Mouse (Mus musculus) adrenal gland, adult (tissue): Measurements from ENCODE around the gene U2af1l4.

ENCODE experiments used
- DNase-seq, 2 experiments: peaks; one replicate each; pipeline ENCODE4 v3.0.0; 2022 to 2023; ENCODE audit warnings: low spot score in 1 of 2; ENCODE audit not compliant: inconsistent age in 2 of 2

U2af1l4 gene

DNA sequence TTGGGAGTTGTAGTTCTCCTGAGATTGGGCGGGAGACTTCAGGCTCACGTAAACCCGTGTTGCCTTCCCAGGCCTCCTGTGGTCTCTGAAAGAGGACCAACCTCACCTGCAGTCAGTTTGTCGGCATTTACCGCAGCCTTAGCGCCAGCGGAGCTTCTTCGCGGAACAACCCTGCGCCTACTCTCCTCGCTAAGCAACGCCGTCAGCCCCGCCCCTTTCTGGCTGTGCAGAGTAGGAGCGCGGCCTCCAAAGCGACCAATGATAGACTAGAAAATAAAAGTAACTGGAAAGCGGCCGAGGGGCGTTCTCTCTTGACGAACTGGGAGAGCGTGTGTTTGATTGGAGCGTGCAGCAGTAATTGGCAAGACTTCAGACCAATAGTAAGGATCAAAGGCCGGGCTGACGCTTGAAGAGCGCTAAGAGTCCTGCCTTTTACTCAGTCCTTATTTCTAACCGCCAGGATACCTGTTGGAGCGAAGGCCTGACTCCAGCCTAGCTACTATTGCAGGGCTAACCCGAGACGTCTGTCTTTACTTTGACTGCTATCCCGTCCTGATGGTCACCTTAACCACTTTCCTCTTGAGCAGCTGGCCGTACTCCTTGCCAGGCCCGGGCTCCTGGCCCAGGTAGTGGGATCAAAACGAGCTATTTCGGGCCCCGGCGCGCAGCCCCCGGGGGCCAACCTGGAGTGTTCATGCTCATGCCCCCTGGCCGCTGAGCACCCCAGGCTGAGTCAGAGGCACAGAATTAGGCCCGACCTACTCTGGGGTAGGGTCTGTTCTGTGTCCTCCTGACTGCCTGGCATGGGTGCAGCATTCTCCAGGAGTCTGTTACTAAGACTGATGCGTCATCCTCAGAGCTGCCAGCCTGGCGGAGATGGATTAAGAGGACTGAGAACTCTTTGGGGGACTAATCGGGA is 10.7 kb upstream of the U2af1l4 start, which contains the start of the genes Hspb6 and Proser3:
TSS of gene Hspb6 (plus strand) at position 77 of the 919 bp plus-strand sequence.
TSS of gene Proser3 (minus strand) at position 198 of the 919 bp plus-strand sequence.
- DNase-seq = peak; percentile 97 to 99

DNA sequence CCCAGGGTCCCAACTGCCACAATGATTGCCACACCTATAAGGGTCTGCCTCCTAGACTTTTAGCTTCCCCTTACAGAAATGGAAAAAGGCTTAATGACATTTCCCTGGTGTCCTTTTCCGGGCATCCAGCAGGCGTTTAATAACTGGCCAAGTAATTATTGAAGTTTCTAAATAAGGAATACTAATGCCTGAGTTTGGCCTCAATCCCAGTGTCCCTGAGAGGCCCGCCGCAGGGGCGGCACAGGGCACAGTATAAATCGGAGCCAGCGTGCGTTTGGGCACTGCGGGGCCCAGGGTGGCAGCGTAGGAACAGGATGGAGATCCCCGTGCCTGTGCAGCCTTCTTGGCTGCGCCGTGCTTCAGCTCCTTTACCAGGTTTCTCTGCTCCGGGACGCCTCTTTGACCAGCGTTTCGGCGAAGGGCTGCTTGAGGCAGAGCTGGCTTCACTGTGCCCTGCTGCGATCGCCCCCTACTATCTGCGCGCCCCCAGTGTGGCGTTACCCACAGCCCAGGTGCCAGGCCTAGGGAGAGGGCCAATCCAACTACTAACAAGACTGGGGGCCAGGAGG is 10.0 kb upstream of the U2af1l4 start:
- DNase-seq = peak; percentile 85 to 95

DNA sequence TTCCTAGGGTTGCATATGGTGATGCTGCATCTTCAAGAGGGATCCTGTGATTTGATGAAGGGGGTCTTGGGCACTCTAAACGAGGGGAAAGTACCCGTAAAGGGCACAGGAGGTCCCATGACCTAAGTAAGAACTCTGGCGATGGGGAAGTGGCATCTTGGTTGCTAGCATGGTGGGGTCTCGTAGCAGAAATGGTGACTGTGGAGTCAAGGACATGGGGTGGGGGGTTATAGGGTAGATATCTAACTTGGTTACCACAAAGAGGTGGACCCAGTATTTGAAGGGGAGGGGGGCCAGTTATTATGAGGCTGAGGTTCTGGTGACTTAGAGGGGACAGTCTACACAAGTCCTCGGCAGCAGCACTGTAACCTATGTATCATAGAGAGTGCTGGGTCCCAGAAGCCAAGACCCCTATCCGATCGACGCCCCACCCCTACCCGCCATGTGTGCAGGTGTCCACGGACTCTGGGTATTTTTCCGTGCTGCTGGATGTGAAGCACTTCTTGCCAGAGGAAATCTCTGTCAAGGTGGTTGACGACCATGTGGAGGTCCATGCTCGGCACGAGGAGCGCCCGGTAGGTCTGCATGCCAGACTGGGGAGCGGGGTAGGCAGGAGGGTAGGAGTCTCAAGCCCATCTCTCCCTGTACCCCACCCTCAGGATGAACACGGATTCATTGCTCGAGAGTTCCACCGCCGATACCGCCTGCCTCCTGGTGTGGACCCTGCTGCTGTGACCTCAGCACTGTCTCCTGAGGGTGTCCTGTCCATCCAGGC is 9.1 kb upstream of the U2af1l4 start:
- peak in 1 of 2 experiments; percentile 61 for DNase-seq

DNA sequence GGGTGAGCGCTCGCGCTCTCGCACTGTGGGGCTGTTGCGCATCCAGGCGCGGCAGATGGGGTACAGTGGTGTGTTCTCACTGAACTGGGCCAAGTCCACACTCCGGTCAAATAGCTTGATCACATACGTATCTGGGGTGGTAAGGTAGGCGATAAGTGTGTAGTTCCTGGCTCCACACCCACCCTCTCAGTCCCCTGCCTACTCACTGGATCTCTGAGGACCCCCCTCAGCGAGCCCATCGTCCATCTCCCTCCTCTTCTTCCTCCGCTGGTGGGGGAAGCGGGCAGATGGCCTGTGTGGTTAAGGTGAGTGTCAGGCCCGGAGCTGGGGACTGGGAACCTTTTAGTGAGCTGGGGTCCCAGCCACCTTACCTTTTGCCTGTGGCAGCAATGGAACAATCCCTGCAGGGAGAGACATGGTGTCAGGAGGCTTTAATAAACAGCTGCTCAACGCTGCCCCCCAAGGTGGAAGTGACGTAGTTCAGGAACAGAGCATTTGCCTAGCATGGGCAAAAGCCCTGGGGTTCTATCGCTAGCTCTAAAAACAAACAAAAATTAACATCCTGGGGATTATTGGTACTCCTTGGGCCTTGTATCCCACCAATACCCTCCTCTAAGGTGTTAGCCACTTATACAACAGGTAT is 6.1 kb upstream of the U2af1l4 start:
- DNase-seq = peak in 1 of 2 experiments; percentile 60

DNA sequence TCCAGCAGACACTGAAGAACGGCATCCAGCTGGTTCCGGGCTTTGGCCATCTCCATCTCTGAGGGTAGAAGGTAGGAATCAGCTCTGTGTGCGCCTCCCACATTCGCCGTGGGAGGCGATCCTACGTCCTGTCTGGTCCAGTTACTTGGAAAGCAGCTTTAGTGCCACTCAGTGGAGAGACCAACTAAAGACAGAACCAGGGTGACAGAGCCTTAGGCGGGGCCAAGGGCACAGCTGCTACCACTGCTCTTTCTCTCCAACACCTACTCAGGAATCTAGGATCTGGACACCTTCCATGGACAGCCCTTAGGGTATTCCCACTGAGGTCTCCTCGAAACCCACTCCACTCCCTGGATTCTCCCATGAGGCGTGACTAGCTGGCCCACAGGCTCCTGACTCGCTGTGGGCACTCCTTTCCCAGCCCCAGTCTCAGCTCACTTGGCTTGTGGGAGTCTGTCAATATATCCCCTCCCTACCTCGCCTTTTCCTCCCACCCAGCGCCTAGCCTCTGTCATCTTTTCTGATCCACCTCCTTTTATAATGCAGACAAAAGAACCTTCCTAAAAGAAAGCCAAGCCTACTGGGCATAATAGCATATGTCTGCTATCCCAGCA is 5.1 kb upstream of the U2af1l4 start:
- peak in 1 of 2 experiments; percentile 65 for DNase-seq

DNA sequence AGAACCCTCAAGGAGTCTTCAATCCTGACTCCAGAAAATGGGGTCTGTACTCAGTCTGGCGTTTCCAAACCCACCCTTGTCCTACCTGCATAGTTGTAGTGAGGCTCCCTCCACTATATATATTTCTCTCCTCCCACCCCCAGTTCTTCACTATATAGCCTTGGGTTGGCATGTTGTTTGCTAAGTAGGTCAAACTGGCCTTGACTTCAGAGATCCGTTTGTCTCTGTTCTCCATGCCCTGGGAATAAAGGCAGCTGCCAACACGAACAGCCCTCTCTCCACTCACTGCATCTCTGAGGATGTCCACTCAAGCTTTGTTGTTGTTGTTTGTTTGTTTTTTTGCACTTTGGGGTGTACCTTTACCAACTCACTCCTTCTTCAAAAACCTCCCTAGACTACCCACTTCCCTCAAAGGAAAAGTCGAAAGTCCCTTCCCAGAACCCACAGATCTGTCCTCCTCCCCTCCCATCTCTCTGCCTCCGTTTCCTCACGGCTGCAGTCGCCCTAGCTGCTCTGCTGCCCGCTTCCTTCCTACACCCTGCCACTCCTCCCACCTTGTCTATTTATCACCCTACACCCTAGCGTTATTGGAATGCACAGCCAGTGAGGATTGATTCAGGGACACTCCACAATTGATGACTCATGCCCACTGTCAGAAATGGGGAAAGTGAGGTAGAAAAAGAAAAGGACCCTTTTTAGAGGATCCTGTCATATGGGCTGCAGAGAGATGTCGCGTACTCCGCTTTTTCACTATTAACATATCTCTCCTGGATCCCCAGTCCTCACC is 4.3 kb upstream of the U2af1l4 start:
- DNase-seq = no peak

DNA sequence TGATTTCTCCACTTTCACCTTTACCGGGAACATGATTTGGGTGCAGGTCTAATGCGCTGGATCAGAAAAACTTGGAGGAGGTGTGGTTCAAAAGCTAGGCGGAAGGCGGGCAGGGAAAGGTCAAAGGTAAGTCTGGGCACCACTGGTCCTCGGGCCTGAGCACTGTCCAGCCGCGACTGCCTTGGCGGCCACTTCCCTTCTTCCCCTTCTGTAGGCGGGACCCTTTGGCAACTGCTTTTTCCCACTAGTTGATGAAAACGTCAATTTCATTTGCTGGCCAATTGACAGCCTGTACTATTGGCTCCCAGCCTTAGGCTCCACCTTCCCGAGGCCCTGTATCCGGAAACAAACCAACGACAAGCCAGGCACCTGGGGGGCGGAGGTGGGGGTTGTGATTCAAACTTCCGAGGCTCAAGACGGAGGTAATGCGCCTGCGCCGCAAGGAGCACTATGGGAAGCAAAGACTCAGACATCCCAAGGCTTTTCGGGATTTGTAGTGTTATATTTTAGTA is 3.6 kb upstream of the U2af1l4 start, which contains the start of gene Lin37:
TSS of gene Lin37 (minus strand) at position 396 of the 512 bp plus-strand sequence.
- DNase-seq = peak; percentile 98 to 99

DNA sequence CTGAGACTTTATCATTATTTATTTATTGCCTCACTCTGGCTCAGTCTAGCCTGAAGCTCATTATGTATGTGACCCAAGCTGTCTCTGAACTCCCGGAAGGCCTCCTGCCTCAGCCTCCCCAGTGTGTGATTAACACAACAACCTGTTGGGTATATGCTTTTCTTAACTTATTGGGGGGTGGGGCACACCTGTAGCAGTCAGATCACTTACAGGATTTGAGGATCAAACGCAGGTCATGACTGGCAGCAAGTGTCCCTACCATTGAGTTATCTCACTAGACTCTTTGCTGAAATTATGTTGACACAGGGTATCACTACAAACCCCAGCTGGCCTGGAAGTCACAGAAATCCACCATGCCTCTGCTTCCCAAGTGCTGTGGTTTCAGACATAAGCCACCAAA is 2.8 kb upstream of the U2af1l4 start:
- DNase-seq = peak in 1 of 2 experiments; percentile 43

DNA sequence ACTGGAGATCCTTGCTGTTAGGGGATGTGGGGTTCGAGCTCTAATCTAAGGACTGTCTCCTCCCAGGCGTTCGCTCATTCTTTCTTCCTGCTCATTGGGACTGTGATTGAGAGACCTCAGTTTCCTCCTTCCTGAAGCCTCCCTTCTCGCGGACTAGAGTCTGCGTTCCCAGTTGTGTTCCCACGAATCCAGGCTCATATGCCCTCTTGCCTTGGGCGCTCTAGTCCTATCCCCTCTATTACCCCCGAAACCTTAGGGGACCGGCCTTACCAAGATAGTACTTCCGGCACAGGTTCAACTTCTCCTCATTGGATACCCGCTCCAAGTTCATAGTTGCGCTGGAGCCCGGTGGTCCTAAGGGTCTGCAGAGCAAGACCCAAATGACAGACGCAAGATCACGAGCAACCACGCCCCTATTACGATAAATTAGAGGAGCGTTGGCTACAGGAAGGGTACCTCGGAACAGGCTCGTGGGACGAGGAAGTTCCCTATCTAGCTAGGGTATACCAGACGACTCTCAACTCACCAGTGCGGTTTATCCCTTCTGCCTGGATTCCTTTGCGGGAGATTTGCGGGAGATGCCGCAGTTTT is 480 bp upstream of the U2af1l4 start:
- no peak for DNase-seq

DNA sequence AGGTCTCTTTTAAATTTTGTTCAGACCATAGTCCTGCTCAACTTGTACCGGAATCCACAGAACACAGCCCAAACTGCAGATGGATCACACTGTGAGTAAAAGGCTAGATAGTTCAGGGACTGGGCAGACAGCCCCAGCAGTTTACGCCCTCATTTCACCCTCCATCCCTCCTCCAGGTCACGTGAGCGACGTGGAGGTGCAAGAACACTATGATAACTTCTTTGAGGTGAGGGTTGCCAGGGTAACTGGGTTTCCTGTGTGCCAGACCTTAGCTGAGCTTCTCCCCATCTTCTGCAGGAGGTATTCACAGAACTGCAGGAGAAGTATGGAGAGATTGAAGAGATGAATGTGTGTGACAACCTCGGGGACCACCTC is 792 bp downstream of the U2af1l4 start:
- no peak for DNase-seq

DNA sequence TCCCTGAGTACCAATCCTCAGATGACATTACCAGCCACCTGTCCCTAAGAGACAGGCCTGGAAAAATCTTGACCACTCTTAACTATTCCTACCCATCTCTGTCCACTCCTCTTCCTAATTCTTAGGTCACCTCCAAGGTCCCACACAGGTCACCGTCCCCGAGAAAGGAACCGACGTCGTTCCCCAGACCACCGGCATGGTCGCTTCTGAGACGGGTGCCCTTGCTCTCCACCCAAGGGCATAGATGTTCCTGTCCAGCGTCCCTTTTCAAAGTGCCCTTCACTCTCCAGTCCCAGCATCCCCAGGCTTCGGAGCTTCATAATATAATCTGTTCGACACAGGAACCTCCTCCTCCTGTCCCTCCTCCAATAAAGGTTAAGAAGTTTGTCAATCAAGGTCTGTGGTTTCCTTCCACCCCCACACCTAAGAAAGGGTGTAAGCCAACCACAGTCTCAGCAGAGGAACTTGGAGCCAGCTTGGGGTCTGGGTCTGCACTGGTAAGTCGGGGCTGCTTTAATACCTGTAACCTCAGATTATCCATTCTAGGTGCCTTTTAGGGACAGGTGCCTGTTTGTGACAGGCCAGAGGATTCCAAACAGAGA is 2.0 kb downstream of the U2af1l4 start, which contains the start of gene Igflr1:
TSS of gene Igflr1 (plus strand) at position 458 of the 602 bp plus-strand sequence.
- peak in 1 of 2 experiments; percentile 9 for DNase-seq

DNA sequence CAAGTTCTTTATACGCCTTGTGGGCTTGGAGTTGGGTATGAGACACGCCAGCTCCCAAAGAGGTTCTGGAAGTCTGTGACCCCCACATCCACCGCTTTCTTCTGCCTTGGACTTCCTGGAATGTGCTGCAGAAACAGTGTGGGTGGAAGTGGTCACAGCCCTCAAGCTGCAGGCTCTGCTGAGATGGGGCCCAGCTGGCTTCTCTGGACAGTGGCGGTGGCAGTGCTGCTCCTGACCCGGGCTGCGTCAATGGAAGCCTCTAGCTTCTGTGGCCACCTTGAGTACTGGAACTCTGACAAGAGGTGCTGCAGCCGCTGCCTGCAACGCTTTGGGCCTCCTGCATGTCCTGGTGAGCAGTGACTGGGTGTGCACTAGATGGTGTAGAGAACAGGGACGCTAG is 2.9 kb downstream of the U2af1l4 start:
- no peak for DNase-seq

DNA sequence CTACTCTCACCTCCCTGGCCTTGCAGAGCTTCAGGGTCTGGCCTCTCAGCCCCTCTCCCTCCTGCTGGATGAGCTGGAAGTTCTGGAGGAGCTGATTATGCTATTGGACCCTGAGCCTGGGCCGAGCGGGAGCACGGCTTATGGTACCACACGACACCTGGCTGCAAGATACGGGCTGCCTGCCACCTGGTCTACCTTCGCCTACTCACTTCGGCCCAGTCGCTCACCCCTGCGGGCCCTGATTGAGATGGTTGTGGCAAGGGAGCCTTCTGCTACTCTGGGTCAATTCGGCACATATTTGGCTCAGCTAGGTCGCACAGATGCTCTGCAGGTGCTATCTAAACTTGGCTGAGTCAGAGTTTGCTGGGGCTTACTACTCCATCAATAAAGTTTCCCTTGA is 4.5 kb downstream of the U2af1l4 start:
- no peak for DNase-seq

DNA sequence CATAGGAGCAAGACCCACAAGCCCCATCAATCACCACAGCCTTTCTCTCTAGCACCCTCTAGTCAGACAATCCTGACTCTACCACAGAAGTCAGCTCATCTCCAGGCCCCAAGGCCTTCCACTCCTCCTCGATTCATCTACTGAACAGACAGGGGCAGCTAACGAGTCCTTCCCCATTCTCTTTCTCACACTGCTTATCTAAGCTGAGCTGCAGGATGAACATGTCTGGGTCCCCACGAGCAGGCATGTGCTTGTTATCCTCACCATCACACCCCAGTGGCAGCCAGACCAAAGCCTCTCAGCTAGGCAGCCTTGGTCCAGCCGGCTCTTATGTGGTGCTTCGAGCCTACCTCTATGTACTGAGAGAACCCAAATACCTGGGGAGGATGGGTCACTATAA is 9.3 kb downstream of the U2af1l4 start:
- DNase-seq = no peak

DNA sequence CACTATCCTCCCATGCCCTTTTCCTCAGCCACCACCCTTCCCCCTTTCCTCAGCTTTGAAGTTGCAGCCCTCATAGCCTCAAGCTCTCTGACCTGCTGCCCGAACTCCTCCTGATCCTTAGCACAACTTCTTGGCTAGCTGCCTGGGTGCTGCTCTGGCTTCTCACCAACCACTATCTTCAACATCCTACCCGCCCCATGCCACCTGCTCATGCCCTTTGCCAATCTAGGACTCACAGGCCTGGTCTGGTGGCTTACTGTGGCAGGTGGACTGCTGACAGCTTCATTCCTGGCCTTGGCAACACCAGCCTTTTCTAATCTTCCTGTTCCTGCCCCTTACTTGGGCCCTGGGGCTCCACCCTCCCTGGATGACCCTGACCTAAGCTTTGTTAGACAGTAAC is 9.9 kb downstream of the U2af1l4 start:
- DNase-seq = peak; percentile 78 to 90

DNA sequence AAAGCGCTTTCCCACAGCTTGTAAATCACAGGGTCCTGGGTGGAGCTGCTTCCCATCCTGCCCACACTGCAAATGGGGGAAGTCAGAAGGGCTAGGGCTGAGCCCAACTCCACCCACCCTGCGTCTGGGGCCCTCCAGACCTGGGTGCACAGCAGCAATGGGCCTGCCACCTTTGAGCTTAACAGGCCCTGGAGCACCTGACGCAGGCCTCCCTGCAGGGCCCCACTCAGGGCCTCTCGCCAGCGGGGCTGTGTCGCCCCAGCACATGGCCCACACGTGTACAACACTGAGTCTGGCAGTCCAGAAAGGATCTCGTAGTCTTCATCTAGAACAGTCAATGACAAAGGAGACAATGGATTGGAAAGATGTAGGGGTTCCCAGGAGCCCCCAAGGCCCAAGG is 16.8 kb downstream of the U2af1l4 start:
- DNase-seq = peak in 1 of 2 experiments; percentile 10

DNA sequence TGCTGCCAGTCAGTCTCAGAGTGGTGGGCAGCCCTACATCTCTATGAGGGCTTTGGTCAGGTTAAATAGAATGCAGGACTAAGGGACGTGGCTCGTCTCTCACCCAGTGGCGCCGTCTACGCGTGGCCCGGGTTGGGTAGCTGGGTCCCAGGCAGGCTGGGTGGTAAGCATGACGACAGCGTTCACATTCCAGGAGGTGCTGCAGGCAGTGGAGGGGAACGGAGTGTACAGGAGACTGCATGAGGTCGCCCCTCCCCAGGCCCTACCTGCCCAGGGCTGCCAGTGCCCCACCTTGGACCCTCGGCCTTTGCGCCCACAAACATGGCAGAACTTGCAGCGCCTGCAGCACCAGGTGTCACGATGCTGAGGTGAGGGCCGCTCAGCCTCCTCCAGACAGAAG is 18.4 kb downstream of the U2af1l4 start:
- DNase-seq = peak in 1 of 2 experiments; percentile 31

DNA sequence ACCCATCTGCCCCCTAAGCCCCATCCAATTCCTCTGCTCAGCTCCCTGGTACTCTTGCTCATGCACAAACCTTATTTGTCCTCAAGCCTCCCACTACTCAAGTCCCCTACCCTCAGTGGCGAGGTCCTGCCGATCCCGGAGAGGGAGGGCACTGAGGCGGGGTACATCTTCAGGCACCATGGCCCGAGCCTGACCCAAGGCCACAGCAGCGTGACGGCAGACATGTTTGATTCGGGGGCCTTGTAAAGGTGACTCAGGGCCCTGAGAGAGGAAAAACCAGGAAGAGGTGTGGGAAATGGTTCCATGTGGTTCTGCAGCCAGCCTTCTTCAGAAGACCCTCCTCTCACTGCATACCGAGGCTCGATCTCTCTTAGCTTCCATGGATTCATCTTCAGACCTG is 21.2 kb downstream of the U2af1l4 start:
- DNase-seq = peak in 1 of 2 experiments; percentile 73
